Comparison of ENCODE assay signal across 17 mouse cellular contexts in the genomic region with DNA sequence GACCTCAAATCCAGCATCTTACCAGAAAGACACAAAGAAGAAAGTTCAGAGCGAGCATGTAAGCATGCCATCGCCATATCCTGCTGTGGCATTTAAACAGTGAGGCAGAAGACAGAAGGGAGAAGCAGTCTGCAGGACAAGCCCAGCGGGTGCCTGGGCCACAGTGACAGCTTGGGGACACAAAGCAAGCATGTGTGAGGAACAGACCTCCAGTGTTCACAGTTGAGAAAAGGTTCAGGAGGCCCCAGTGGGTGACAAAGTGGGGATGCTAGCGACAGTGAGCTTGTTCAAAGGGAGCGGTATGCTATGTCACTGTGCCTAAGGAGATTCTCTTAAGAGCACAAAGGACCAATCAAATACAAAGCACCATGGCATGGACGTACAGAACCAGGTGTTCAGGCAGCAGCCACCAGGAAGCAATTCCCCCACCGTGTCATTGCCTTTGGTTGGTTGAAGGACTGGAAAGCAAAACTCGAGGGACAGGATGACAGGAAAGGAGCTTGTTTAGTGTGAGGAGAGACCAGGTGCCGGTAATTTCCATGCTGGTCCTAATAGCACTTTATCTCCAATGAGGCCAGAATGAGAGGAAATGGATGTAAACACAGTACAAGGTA.
A peak's percentile ranks its signal among the peaks of the same experiment; 100 is the strongest.
DNase-seq lines count a peak whose midpoint lies in the region; ATAC-seq lines count a peak whose summit lies in the region.
"Had no signal": no experiment of that assay in that cellular context is flagged by ENCODE, and none has a peak within 500 bp of the region (broad histone marks: within the 10 kb centered on the region; RNA-seq: fewer than 3 reads in every experiment).

No protein-coding gene starts in this region.

- no peak overlapping the region for H3K9ac ChIP-seq in forebrain, embryonic 16.5 days (replicated peaks; ENCODE audit: low read depth, low read length)
- no peak overlapping the region for H3K9ac ChIP-seq in midbrain, embryonic 12.5 days (replicated peaks)
- no peak overlapping the region for H3K9ac ChIP-seq in midbrain, embryonic 16.5 days (ENCODE audit: low read depth, low read length)
- no peak overlapping the region for H3K9ac ChIP-seq in hindbrain, embryonic 13.5 days
- H3K9ac ChIP-seq: heart, embryonic 12.5 days; lung, embryonic 14.5 days had no signal

- H3K36me3 ChIP-seq in forebrain, embryonic 10.5 days (replicated peaks) = no peaks in the 10 kb centered on the region
- H3K36me3 ChIP-seq in forebrain, embryonic 16.5 days (ENCODE audit: control insufficient read depth, insufficient read depth) = no peaks in the 10 kb centered on the region
- no peaks in the 10 kb centered on the region for H3K36me3 ChIP-seq in midbrain, embryonic 12.5 days
- no peaks in the 10 kb centered on the region for H3K36me3 ChIP-seq in midbrain, embryonic 16.5 days (ENCODE audit: control insufficient read depth, insufficient read depth, low read length)
- H3K36me3 ChIP-seq in hindbrain, embryonic 13.5 days = no peaks in the 10 kb centered on the region
- H3K36me3 ChIP-seq: G1E; heart, embryonic 12.5 days had no signal

- WGBS in forebrain, embryonic 10.5 days = 45% methylated on average over 9 of the region's 9 CpGs
- 41% methylated on average over 9 of the region's 9 CpGs for WGBS in forebrain, embryonic 16.5 days
- 37% methylated on average over 9 of the region's 9 CpGs for WGBS in midbrain, embryonic 12.5 days
- WGBS in midbrain, embryonic 16.5 days = 26% methylated on average over 9 of the region's 9 CpGs
- 27% methylated on average over 9 of the region's 9 CpGs for WGBS in hindbrain, embryonic 13.5 days

- H3K9me3 ChIP-seq in forebrain, embryonic 10.5 days = no peaks in the 10 kb centered on the region
- H3K9me3 ChIP-seq in forebrain, embryonic 16.5 days (ENCODE audit: control insufficient read depth, low read length) = no peaks in the 10 kb centered on the region
- H3K9me3 ChIP-seq in midbrain, embryonic 12.5 days = no peaks in the 10 kb centered on the region
- no peaks in the 10 kb centered on the region for H3K9me3 ChIP-seq in midbrain, embryonic 16.5 days (replicated peaks; ENCODE audit: control insufficient read depth, low read length, poor library complexity, severe bottlenecking)
- H3K9me3 ChIP-seq in hindbrain, embryonic 13.5 days = no peaks in the 10 kb centered on the region
- H3K9me3 ChIP-seq: G1E; heart, embryonic 12.5 days had no signal

- H3K4me3 ChIP-seq in forebrain, embryonic 10.5 days = no peak overlapping the region
- no peak overlapping the region for H3K4me3 ChIP-seq in forebrain, embryonic 16.5 days (replicated peaks; ENCODE audit: low read length)
- H3K4me3 ChIP-seq in midbrain, embryonic 12.5 days = no peak overlapping the region
- no peak overlapping the region for H3K4me3 ChIP-seq in midbrain, embryonic 16.5 days (ENCODE audit: low read depth, low read length)
- no peak overlapping the region for H3K4me3 ChIP-seq in hindbrain, embryonic 13.5 days
- H3K4me3 ChIP-seq: heart, embryonic 12.5 days had no signal

- H3K27me3 ChIP-seq in forebrain, embryonic 10.5 days (ENCODE audit: poor library complexity, severe bottlenecking) = peaks cover 14% of the 10 kb centered on the region
- H3K27me3 ChIP-seq in forebrain, embryonic 16.5 days (replicated peaks; ENCODE audit: control insufficient read depth, insufficient read depth, low read length) = no peaks in the 10 kb centered on the region
- H3K27me3 ChIP-seq in midbrain, embryonic 12.5 days = no peaks in the 10 kb centered on the region
- no peaks in the 10 kb centered on the region for H3K27me3 ChIP-seq in midbrain, embryonic 16.5 days (ENCODE audit: control insufficient read depth, insufficient read depth, low read depth, low read length)
- H3K27me3 ChIP-seq in hindbrain, embryonic 13.5 days = no peaks in the 10 kb centered on the region
- H3K27me3 ChIP-seq: heart, embryonic 12.5 days had no signal

- peaks cover 33% of the 10 kb centered on the region for H3K4me1 ChIP-seq in forebrain, embryonic 10.5 days
- peaks cover 15% of the 10 kb centered on the region for H3K4me1 ChIP-seq in forebrain, embryonic 16.5 days (replicated peaks; ENCODE audit: control insufficient read depth, insufficient read depth, low read length)
- H3K4me1 ChIP-seq in midbrain, embryonic 12.5 days = peaks cover 42% of the 10 kb centered on the region
- H3K4me1 ChIP-seq in midbrain, embryonic 16.5 days (ENCODE audit: control insufficient read depth, insufficient read depth, low read length) = peaks cover 11% of the 10 kb centered on the region
- peaks cover 33% of the 10 kb centered on the region for H3K4me1 ChIP-seq in hindbrain, embryonic 13.5 days (replicated peaks)
- H3K4me1 ChIP-seq: heart, embryonic 12.5 days had no signal

- DNase-seq in forebrain, embryonic 10.5 days (ENCODE audit: extremely low spot score, low spot score) = no peak
- DNase-seq in retina, embryonic 14.5 days (ENCODE audit: low spot score) = peak; percentile 61
- no peak for DNase-seq in urinary bladder, postnatal 10 days (ENCODE audit: low spot score)
- DNase-seq: adrenal gland, adult 8-10 months; gastrocnemius, postnatal 25 days; heart, postnatal 4 days; kidney, adult 18-20 months; kidney, postnatal 25 days; lung, embryonic 14.5 days; right cerebral cortex, postnatal 25 days had no signal

- no peak overlapping the region for H3K4me2 ChIP-seq in forebrain, embryonic 16.5 days (ENCODE audit: low read length)
- H3K4me2 ChIP-seq in midbrain, embryonic 12.5 days (replicated peaks) = no peak overlapping the region
- no peak overlapping the region for H3K4me2 ChIP-seq in midbrain, embryonic 16.5 days (ENCODE audit: low read length)
- no peak overlapping the region for H3K4me2 ChIP-seq in hindbrain, embryonic 13.5 days
- H3K4me2 ChIP-seq: heart, embryonic 12.5 days; lung, embryonic 14.5 days had no signal

- ATAC-seq in forebrain, embryonic 16.5 days = no peak
- ATAC-seq in midbrain, embryonic 12.5 days (ENCODE audit: low FRiP score, low read depth) = peak; percentile 14; the same call in 1 of the 2 replicates
- ATAC-seq in midbrain, embryonic 16.5 days = no peak
- no peak for ATAC-seq in hindbrain, embryonic 13.5 days (ENCODE audit: low FRiP score)

- H3K27ac ChIP-seq in forebrain, embryonic 10.5 days = peak overlapping the region; percentile 68
- H3K27ac ChIP-seq in forebrain, embryonic 16.5 days (ENCODE audit: low read length) = no peak overlapping the region
- H3K27ac ChIP-seq in midbrain, embryonic 12.5 days (replicated peaks) = peak overlapping the region; percentile 42; the same call in 1 of the 2 replicates
- no peak overlapping the region for H3K27ac ChIP-seq in midbrain, embryonic 16.5 days (ENCODE audit: low read length)
- peak overlapping the region; percentile 58 for H3K27ac ChIP-seq in hindbrain, embryonic 13.5 days
- H3K27ac ChIP-seq: macrophage had no signal

Comparison
In these comparisons a context has a peak if more than half of its experiments do, and no peak if none do; other contexts are left out.
1. H3K27ac ChIP-seq: peak in forebrain, embryonic 10.5 days (single experiment), midbrain, embryonic 12.5 days (single experiment) and hindbrain, embryonic 13.5 days (single experiment); none in forebrain, embryonic 16.5 days (single experiment) and midbrain, embryonic 16.5 days (single experiment).